8 mouse cellular contexts compared by ENCODE assay signal in genomic region chr8:109868680-109869361, GRCm38 (mm10). TPM values are rescaled to one million over a fixed set of nuclear protein-coding genes. Genes with fewer than 3 reads are reported as not detected.
A peak's percentile ranks its signal among the peaks of the same experiment; 100 is the strongest.
DNase-seq lines count a peak whose midpoint lies in the region; ATAC-seq and TF ChIP-seq lines count a peak whose summit lies in the region.

No protein-coding gene starts in this region.

- H3K4me2 ChIP-seq in heart, embryonic 14.5 days (ENCODE audit: low read length) = peak overlapping the region; percentile 92
- H3K4me2 ChIP-seq in lung, embryonic 14.5 days = peak overlapping the region; percentile 82

- DNase-seq in CD4-positive, CD25-positive, alpha-beta regulatory T cell, adult 2 months (ENCODE audit: low read depth, low spot score) = peak; percentile 44
- peak; percentile 37 for DNase-seq in embryo, embryonic 11.5 days (ENCODE audit: low read depth, low spot score)
- DNase-seq in layer of hippocampus, adult 2 months (ENCODE audit: low spot score in 2 of 2) = peak; percentile 13 to 27
- peak; percentile 66 for DNase-seq in lung, embryonic 14.5 days
- DNase-seq in ovary, postnatal 14 days (ENCODE audit: low spot score) = peak; percentile 38
- no peak for DNase-seq in T-cell, adult 2 months (ENCODE audit: low spot score)

- no peaks in the 10 kb centered on the region for H3K9me3 ChIP-seq in heart, embryonic 14.5 days (ENCODE audit: control insufficient read depth, low read length)
- no peaks in the 10 kb centered on the region for H3K9me3 ChIP-seq in lung, embryonic 14.5 days (ENCODE audit: low read depth, low read length)

- peak; percentile 11 for ATAC-seq in activated CD4-positive, CD25-positive, alpha-beta regulatory T cell, adult 4 months
- peak; percentile 76 for ATAC-seq in heart, embryonic 14.5 days (ENCODE audit: insufficient number of reproducible peaks, insufficient read depth, low FRiP score, low read depth)
- peak; percentile 90 for ATAC-seq in lung, embryonic 14.5 days (ENCODE audit: insufficient read depth)

- peak overlapping the region; percentile 88 for H3K9ac ChIP-seq in heart, embryonic 14.5 days (ENCODE audit: low read length)
- peak overlapping the region; percentile 91 for H3K9ac ChIP-seq in lung, embryonic 14.5 days

- peak overlapping the region; percentile 71 to 88 for H3K27ac ChIP-seq in heart, embryonic 14.5 days (replicated peaks in 1 of 2; ENCODE audit: control insufficient read depth in 1 of 2, insufficient read depth in 1 of 2, low read depth in 2 of 2, low read length in 2 of 2)
- H3K27ac ChIP-seq in layer of hippocampus, adult 2 months = peak overlapping the region; percentile 92
- H3K27ac ChIP-seq in lung, embryonic 14.5 days (ENCODE audit: low read depth) = peak overlapping the region; percentile 91

- no peaks in the 10 kb centered on the region for H3K27me3 ChIP-seq in heart, embryonic 14.5 days (ENCODE audit: control insufficient read depth, insufficient read depth, low read length)
- H3K27me3 ChIP-seq in lung, embryonic 14.5 days (ENCODE audit: insufficient read depth, low read length) = no peaks in the 10 kb centered on the region

- under 1% methylated on average over 46 of the region's 78 CpGs for WGBS in heart, embryonic 14.5 days
- WGBS in lung, embryonic 14.5 days = under 1% methylated on average over 66 of the region's 78 CpGs

- 0 out of 2 replicates have a peak, but pooled peaks cover 7% of the 10 kb centered on the region for H3K36me3 ChIP-seq in heart, embryonic 14.5 days (ENCODE audit: control insufficient read depth, insufficient read depth, low read length)
- H3K36me3 ChIP-seq in lung, embryonic 14.5 days (ENCODE audit: insufficient read depth) = 0 out of 2 replicates have a peak, but pooled peaks cover 9% of the 10 kb centered on the region

- H3K4me3 ChIP-seq in heart, embryonic 14.5 days (ENCODE audit: control insufficient read depth in 1 of 2, insufficient read depth in 1 of 2, low read depth in 1 of 2, low read length in 2 of 2) = peak overlapping the region; percentile 80 to 87
- peak overlapping the region; percentile 91 for H3K4me3 ChIP-seq in layer of hippocampus, adult 2 months
- H3K4me3 ChIP-seq in lung, embryonic 14.5 days (ENCODE audit: low read depth, low read length) = peak overlapping the region; percentile 95

- no peak for TF ChIP-seq CTCF in layer of hippocampus, adult 2 months (conservative IDR thresholded peaks at IDR 0.05)
- no peak for TF ChIP-seq CTCF in lung, embryonic 14.5 days (IDR thresholded peaks at IDR 0.05; ENCODE audit: low read depth)

- H3K4me1 ChIP-seq in heart, embryonic 14.5 days (ENCODE audit: control insufficient read depth in 2 of 2, insufficient read depth in 2 of 2, low read length in 2 of 2) = peaks cover 3 to 7% of the 10 kb centered on the region in 2 experiments; a peak in 1 of 4 replicates
- H3K4me1 ChIP-seq in lung, embryonic 14.5 days (ENCODE audit: insufficient read depth) = no peaks in the 10 kb centered on the region; the same call in 1 of the 2 replicates

RNA-seq across cellular contexts. Expression of gene Phlpp2, which starts 0.5 kb away (rescaled TPM):
- polyA plus RNA-seq in activated CD4-positive, CD25-positive, alpha-beta regulatory T cell, adult 4 months (2017; shearing (Covaris generic)) = 1 to 10 TPM; 1.0 to 1.3 TPM
- polyA plus RNA-seq in heart, embryonic 14.5 days (2014; fragmentation: Nextera tagmentation; extraction: Ambion mirVana) = 1.9 and 2.0 TPM in 2 replicates
- total RNA-seq in layer of hippocampus, adult 2 months (2021) = 10 to 100 TPM; 26.9 to 28.5 TPM
- 3.8 and 4.4 TPM in 2 replicates for polyA plus RNA-seq in lung, embryonic 14.5 days (2014; fragmentation: Nextera tagmentation; extraction: Ambion mirVana)

Comparison
In these comparisons a context has a peak if more than half of its experiments do, and no peak if none do; other contexts are left out.
1. ATAC-seq: peak in every context shown above with its lines; median percentile 90 in lung, embryonic 14.5 days; 76 in heart, embryonic 14.5 days; 11 in activated CD4-positive, CD25-positive, alpha-beta regulatory T cell, adult 4 months.